Mouse (Mus musculus) cerebellum, postnatal 4 days (tissue): ENCODE data around the gene Tk1.
"Not testable (repeated sequence)": the region's sequence is repeated elsewhere in the genome, so short reads cannot be mapped to it uniquely, and the experiment has no call there.

Experiments used
- DNase-seq, 2 experiments: peaks; one replicate each; pipeline ENCODE4 v3.0.0; 2022; ENCODE audit warnings: low spot score in 2 of 2, mixed read lengths in 1 of 2

Gene Tk1

DNA sequence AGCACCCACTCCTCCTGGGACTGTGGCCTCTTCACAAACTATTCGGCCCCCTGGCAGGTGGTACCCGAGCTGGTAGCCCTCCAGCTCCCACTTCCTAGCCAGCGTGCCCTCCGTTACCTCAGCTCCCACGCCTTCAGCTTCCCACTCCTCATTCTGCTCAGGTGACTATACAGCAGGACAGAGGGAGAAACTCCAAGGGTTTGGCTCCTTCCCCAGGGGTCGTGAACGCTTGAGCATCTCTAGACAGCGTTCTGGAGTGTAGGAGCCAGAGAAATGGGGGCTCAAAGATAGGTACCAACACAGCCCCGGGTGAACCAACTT, 34.5 kb downstream of the Tk1 start:
- no peak for DNase-seq

DNA sequence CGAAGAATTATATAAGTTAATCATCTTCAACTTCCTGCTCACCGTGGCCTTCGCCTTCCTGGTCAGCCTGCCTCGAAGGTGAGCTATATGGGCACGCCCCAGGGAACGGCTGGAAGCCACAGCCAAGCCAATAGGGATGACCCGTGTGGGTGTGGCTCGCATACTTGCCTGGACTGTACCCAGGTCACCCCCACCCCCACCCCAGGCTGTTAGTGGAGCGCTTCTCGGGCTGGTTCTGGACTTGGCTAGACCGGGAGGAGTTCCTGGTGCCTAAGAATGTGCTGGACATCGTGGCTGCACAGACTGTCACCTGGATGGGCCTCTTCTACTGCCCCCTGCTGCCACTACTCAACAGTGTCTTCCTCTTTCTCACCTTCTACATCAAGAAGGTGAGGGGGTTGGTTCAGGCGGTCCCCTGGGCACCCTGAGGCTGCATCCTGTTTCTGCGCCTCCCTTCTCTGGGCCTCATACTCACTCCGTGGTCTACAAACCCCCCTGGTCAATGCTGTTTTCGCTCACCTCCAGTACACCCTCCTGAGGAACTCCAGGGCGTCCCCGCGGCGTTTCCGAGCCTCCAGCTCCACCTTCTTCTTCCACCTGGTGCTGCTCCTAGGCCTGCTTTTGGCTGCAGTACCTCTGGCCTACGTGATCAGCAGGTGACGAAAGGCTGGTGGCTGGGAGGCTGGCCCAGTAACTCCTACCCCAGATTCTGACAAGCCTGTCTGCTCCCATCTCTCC, 35.0 kb downstream of the Tk1 start:
- no peak for DNase-seq

DNA sequence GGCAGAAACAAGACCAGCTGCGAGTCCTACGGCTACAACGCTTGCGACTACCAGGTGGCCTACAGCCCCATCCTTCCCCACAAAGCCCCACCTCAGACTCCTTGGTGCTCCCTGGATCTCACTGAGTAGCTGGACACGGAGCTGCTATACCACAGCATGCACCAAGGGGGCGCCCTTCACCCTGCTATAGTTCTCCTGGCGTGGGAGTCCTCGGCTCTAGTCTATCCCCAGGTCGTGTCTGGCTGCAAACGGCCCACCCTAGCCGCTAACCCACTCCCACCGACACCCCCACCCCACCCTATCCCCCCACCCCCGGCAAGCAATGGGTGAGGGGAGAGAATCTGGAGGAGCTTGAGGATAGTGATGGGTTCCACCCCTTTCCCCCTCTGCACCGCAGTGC, 35.6 kb downstream of the Tk1 start:
- peak in 1 of 2 experiments; percentile 69 for DNase-seq

DNA sequence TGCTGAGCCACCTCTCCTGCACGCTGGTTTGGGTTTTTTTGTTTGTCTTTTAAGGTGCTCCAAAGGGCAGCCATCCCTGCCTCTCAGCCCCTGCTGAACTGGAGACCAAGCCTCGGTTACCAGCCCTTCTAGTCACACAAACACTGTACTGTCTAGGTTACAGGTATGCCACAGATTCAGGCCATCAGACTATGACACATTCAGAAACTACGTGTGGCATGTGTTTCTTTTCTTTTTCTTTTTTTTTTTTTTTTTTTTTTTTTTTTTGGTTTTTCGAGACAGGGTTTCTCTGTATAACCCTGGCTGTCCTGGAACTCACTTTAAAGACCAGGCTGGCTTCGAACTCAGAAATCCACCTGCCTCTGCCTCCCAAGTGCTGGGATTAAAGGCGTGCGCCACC, 37.4 kb downstream of the Tk1 start:
- not testable (repeated sequence) for DNase-seq

DNA sequence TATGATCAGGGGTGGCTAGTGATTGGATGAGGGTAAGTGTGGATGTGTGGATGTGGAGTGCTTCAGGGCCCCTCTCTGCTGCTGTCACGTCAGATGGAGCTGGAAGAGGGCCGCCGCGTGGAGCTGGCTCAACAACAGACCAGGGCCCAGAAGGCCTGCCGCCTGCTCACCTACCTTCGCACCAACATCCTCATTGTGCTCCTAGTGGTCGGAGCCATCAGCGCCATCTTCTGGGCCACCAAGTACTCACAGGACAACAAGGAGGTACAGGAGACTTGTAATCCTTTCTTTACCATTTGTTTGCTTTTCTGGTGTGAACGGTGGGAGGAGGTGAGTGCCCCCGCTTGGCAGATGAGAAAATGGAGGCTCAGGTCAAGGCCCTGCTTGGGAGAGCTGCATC, 39.6 kb downstream of the Tk1 start:
- DNase-seq = peak in 1 of 2 experiments; percentile 61

DNA sequence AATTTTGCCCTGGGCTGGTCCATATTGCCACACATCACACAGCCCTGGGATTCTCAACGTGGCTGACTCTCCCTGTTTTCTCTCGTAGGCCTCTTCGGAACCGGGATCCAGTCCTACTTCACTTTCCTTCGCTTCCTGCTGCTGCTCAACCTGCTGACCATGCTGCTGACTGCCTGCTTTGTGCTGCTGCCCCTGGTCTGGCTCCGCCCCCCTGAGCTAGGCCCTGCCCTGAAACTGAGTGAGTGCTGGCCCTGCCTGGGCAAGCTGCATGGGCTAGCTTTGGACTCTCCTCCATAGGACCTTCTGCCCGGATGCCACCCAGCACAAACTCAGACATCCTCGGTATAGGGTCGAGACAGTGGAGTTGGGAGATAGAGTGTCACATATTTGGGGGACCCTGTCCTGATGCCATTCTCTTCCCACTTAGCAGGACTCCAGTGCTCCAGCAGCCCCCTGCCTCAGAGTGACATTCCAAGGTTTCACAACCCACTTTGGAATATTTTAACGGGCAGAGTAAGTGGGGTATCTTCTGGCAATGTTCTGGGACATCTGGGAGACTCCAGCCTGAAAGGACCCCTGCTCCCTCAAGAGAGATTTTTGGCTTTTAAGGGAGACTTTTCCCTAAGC, 42.1 kb downstream of the Tk1 start:
- no peak for DNase-seq

DNA sequence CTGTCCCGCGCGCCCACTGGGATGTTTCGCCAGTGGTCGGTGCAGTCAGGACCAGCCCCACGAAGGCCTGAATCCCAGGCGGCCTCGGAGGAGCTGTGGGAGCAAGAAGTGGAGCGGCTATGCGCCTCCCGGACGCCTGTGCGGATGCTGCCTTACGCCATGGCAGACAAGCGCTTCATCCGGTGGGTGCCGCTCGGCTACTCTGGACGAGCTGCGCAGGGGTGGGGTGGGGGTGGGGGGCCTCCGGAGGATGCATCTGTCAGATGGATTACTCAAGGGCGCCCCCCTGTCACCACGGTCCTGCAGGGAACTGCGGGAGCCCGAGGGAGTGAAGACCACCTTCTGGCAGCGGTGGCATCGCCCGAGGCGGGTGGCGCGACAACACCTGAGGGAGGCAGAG, 42.8 kb downstream of the Tk1 start:
- peak; percentile 54 to 74 for DNase-seq

DNA sequence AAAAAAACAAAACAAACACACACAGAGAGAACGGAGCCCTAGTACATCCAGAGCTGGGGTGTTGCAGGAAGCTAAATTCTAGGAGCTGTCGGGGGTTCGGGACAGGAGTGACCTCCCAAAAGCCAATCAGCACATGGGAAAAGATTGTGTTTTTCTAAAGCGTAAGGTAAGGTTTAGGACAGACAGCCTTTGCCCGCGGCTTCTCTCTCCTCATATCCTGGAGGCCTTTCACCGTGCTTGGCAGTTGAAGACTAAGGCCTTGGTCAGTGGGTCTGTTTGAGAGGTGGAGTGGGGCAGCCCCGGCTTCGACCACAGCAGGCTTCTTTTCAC, 43.2 kb downstream of the Tk1 start:
- no peak for DNase-seq

DNA sequence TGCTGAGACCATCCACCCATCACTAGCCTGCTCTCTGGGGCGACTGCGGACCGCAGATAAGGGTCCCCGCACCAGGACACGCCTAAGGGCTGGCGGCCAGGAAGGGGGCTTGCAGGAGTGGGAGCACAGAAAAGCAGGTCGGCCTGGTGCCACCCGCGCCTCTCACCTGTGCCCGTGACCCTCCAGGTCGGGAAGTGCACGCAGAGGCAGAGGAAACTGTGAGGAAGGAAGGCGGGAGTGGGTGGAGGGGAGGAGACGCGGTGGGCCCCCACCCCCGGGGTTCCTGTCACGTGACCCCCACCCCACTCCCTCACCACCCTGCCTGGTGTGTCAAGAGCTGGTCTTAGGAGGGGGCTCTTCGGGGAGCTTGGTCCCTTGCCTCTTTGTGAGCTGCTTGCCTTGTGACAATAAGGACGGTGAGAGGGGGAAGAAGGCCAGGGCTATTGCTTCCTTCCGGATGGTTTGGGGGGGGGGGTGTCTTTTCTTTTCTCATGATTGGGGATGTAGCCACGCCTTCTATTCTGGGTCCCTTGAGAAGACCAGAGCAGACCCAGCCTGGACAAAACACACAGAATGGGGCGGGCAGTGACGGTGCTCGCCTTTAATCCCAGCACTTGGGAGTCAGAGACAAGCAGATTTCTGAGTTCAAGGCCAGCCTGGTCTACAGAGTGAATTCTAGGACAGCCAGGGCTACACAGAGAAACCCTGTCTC, 43.7 kb downstream of the Tk1 start, which contains the start of the genes Tmc8 and Tmc6:
Gene Tmc8 (plus strand): TSS at position 84 of the 712 bp plus-strand sequence.
Gene Tmc6 (minus strand): TSS at position 206 of the 712 bp plus-strand sequence.
- no peak for DNase-seq

DNA sequence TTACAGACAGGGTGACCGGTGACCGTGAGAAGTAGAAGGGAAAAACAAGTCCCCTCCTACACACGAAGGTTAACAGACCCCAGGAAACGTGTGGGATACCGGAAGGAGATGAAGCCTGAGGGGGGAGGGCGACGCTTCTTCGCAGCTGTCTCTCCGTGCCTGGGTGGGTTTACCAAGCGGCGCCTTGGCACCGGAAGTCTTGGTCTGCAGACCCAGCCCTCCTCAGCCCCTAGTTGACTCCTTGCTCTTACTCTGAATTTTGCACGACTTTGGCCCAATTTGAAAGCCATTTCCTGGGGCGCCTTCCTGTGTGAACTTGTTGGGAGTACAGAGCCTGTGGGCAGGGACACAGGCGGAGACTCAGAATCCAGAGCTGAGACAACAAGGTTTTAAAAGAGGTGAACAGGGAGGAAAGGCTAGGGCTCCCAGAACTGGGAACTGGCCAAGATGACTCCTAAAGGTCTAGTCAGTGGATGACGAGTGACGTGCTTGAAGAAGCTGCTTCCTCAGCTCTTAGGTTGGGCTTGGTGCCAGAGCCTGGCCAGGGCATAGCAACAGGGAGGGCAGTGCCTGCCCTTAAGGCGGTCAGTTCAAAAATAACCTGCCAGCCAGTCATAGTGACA, 44.6 kb downstream of the Tk1 start:
- DNase-seq = no peak

DNA sequence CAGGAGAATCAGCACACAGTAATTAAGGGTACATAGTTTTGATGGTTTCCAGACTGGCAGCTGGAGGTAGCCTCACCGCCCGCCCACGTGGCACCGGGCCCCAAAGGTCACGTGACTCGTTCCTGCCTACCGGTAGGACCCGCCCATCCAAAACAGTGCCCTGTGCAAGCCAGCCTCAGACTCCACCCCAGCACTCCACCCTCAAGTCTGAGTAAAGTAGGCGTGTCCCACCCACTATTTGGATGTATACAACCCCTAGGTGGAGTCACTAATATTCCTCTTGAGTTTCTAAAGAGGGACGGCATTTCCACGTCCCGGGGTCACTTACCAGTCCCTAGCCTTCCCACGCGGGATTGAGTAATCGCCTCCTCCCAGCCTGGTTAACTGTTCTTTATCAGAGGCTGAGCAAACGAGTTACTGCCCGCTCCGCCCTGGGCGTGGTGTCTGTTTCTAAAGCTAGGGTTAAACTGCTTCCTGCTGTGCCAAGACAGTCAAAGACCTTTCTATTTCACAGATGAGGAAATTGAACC, 45.2 kb downstream of the Tk1 start:
- DNase-seq = no peak

DNA sequence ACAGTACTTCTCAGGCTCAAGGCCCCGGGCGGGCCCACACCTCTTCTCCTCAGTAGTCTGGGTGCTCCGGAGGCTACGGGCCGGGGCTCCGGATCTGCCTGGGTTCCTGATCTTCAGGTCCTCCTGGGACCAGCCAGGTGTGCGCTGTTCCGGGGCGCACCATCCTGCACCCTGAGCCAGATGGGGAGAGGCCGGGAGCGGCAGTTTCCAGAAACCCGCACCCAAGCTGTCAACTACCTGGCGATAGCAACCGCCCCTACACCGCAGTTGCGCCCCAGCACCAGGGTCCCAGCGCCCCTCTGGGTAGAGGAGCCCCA, 45.7 kb downstream of the Tk1 start:
- DNase-seq = no peak

DNA sequence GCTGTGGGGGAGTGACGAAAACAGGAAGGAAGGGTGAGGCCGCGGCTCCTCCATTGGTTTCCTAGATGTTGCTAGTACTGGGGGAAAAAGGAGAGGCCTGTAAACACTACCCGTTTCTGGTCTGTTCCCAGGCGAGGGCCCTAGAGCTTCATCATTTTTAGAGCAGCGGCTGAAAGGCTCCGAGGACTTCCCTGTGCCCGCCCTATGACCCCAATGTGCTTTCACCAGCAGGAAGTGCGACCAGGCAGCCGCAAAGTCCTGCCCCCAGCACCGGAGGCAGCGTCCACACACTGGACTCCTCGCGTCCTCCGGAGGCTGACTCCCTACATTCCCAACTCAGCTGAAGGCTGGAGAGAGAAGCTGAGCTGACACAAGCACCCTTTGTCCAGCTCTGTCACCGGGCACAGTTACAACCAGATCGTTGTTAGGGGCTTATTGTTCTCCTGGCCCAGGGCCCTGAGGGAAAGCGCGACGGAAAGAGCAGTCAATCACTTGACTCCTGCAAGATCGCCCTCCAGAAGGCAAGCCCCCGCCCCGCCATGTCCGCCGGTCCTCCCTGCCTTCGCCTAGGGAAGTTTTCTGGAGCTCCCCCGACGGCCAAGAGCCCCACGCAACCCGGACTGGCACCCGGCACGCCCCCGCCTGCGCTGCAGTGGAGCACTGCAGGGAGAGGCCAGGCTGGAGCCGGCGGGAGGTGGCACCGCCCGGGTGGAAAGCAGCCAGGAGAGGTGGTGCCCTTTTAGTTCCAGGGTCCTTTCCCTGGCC, 46.3 kb downstream of the Tk1 start:
- DNase-seq = no peak

DNA sequence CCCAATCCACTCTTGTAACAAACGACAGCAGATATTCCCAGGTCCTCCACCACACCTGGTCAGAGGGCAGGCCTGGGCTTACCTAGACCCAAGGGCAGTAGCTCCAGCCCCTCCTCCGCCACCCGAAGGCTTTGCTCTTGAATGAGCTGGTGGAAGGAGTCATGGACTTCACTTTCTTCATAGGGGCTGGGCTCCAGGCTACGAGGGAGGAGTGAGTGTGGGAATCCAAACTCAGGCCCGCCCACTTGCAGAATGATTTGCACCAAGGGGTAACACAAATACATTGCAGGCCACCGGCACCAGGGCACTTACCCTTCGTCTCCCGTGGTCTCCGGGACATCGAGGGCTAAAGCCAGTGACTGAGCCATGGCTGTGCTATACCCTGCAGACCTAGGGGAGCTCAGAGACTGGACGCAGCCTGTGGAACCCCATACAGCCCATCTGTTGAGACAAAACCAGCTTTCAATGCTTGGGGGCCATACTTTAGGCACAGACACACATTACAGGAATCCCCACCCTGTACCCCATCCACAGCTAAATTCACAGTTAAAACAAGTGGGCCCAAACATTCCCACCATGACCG, 47.0 kb downstream of the Tk1 start:
- DNase-seq = no peak

DNA sequence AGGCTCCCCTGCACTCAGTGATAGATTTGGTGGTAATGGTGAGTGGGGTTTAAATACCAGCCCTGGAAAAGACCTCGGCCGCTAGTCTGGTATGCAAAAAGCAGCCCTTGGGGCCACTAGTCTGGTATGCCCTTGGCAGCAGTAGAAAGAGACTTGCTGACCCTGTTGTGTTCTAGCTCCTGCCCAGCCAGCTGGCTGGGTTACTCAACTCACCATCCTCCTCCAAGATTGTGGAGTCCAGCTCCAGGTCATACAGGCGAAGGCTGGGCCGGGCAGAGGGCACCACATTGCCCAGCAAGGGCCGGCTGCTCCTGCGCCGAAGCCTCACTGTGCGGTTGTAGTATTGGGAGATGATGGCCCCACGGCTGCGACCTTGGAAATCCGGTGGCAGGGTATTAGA, 47.9 kb downstream of the Tk1 start:
- DNase-seq = no peak

DNA sequence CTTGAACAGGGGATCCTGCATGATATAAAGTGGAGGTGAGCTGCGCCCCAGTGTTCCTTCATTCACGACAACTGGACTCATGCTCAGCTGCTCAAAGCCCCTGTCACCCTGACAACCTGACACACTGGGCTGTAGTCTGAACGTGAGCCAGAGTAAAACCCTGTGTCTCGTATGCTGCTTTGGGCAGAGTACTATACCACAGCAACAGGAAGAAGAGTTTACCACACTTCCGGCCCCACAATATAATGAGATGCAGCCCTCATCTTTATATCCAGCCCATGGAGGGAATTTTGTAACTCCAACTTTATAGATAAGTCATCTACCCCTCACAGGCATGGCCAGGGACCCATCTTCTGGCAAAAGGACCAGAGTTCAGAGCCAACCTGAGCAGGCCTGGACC, 48.8 kb downstream of the Tk1 start:
- no peak for DNase-seq

DNA sequence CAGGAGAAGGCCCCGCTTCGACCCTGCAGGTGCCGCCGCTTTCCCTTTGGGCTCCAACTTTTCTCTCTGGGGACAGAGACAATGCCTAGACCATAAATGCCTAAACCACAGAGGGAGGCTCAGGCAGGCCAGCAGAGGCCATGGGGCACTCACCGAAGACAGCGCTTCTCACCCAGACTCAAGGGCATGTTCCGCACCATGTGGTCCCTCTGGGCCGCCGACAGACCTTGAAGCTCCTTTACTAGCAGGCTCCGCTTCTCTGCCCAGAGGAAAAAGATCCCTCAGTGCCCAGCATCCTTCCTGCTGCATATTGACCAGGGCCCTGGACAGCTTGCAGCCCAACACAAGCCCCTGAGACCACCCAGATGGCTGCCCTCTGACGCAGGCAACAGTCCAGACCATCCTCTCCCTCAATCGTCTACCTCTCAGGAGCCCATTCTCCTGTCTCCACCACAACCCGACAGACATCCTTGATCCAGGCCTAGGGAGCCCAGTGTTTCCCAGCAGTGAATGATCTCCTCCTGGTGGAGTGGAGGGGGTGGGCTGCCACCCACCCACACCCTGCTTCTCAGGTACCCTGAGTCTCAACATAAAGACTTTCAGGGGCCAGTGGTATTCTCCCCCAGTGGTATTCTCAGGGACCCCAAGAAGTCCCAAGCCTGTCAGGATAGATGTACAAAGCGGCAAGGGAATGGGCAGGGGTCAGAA, 49.7 kb downstream of the Tk1 start:
- DNase-seq = no peak

DNA sequence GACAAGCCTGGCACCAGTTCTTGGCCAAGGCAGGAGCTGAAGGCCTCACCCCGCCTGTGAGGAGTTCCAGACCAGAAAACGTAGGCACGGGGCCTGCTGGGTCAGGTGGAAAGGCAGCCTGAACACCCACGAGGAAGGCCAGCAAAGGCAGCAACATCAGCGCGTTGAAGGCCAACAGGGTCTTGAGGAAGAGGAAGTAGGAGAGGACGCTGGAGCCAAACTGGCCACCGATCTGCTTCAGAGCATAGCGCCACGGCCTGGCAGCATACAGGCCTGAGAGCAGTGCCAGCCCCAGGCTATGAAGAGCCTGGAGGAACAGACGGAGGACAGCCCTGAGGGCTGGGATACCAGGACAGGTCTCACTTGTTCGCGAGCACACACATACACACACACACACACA, 50.4 kb downstream of the Tk1 start:
- no peak for DNase-seq

DNA sequence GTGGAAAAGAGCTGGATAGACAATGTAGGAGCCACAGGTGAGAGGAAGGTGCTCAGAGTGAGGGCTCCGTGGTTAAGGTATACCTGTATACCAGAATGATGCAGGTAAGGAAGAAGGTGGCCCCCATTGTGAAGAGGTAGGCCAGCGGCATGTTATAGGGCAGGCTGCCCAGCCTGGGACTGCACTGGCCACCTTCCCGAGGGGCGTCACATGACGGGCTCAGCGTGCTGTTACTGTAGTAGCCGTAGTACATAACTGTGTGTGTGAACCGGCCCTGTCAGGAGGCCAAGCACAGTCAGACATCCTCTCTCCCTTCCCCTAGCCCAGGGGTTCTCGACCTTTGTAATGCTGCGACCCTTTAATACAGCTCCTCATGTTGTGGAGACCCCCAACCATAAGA, 51.0 kb downstream of the Tk1 start:
- DNase-seq = no peak

DNA sequence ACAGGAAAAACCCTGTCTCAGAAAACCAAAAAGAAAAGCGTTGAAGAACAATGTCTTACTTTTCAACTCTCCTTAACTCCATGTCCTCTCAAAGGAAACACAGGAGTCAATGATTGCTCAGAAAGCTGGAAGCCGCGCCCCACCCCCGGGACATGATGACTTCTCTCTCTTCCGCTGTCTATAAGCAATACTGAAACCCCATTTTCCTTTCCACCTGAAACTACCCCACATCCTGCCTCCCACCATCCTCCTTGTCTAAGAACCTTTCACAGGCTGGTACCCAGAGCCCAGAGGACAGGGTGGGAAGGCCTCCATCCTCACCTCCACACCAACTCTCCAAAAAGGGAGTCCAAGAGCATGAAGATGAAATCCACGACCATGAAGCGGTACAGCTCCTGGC, 53.5 kb downstream of the Tk1 start:
- no peak for DNase-seq

DNA sequence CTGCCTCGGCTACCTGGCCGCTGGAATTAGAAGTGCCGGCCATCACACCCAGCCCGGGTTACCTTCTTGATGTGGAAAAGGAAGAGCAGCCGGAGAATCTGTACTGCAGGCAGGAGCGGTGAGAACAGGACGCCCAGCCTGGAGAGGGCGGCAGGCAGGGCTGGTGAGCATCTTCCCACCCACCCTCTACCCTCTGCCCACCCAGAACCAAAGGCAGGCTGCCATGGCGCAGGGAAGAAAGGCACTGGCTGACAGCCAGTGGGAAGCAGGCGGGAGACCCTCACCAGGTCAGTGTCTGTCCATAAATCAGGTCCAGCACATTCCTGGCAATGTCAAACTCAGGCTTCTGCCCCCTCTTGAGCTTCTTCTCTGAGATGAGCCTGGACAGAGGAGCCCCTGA, 55.5 kb downstream of the Tk1 start:
- DNase-seq = no peak
